Mouse (Mus musculus): ENCODE data around the gene Celf5. TPM values are rescaled to one million over a fixed set of nuclear protein-coding genes. Genes with fewer than 3 reads are reported as not detected.

Gene Celf5
- polyA plus RNA-seq, 1 experiment from 2014 or later: 9.7 TPM

- no peak for ATAC-seq (replicated peaks; ENCODE audit: low FRiP score)
- peaks cover 36% of the 10 kb centered on the region for H3K4me1 ChIP-seq (replicated peaks; ENCODE audit: control insufficient read depth, insufficient read depth, low read length)
- H3K27me3 ChIP-seq (ENCODE audit: control insufficient read depth, insufficient read depth, low read length): no peaks in the 10 kb centered on the region
- no peak for DNase-seq (ENCODE audit: low spot score)
- no peak overlapping the region for H3K4me3 ChIP-seq (ENCODE audit: low read depth, low read length)
- no peaks in the 10 kb centered on the region; the same call in 1 of the 2 replicates for H3K36me3 ChIP-seq (ENCODE audit: control insufficient read depth, insufficient read depth, low read length)
- 67% methylated on average over 17 of the region's 17 CpGs for whole genome bisulfite sequencing
- no peak overlapping the region for H3K4me2 ChIP-seq (ENCODE audit: low read depth, low read length, severe bottlenecking)
- peak overlapping the region; percentile 9; the same call in 1 of the 2 replicates for H3K27ac ChIP-seq (ENCODE audit: low read depth, low read length)
- H3K9me3 ChIP-seq (ENCODE audit: control insufficient read depth, low read length): no peaks in the 10 kb centered on the region
- H3K9ac ChIP-seq (ENCODE audit: low read length): no peak overlapping the region
Observed at GRCm38 (mm10) chr10:81415549-81416310, 66.8 kb downstream of the Celf5 start.

- Histone ChIP-seq H3K4me3 (ENCODE audit: low read depth, low read length) (no peak overlapping the region), H3K27me3 (ENCODE audit: control insufficient read depth, insufficient read depth, low read length) (no peaks in the 10 kb centered on the region), H3K4me2 (ENCODE audit: low read depth, low read length, severe bottlenecking) (no peak overlapping the region), H3K9me3 (ENCODE audit: control insufficient read depth, low read length) (no peaks in the 10 kb centered on the region), H3K36me3 (ENCODE audit: control insufficient read depth, insufficient read depth, low read length) (no peaks in the 10 kb centered on the region; the same call in 1 of the 2 replicates), H3K27ac (ENCODE audit: low read depth, low read length) (no peak overlapping the region), H3K9ac (ENCODE audit: low read length) (no peak overlapping the region; the same call in 1 of the 2 replicates), H3K4me1 (replicated peaks; ENCODE audit: control insufficient read depth, insufficient read depth, low read length) (peaks cover 36% of the 10 kb centered on the region)
- DNase-seq (ENCODE audit: low spot score) (no peak), ATAC-seq (replicated peaks; ENCODE audit: low FRiP score) (no peak)
- 81% methylated on average over 5 of the region's 5 CpGs for WGBS
Observed at GRCm38 (mm10) chr10:81415146-81415545, 67.4 kb downstream of the Celf5 start.

GRCm38 (mm10) chr10:81414682-81415081 is 67.8 kb downstream of the Celf5 start:
- Histone ChIP-seq H3K27me3 (ENCODE audit: control insufficient read depth, insufficient read depth, low read length) (no peaks in the 10 kb centered on the region), H3K9me3 (ENCODE audit: control insufficient read depth, low read length) (no peaks in the 10 kb centered on the region), H3K9ac (ENCODE audit: low read length) (no peak overlapping the region; the same call in 1 of the 2 replicates), H3K4me3 (ENCODE audit: low read depth, low read length) (no peak overlapping the region), H3K36me3 (ENCODE audit: control insufficient read depth, insufficient read depth, low read length) (no peaks in the 10 kb centered on the region; the same call in 1 of the 2 replicates), H3K4me1 (replicated peaks; ENCODE audit: control insufficient read depth, insufficient read depth, low read length) (peaks cover 38% of the 10 kb centered on the region), H3K27ac (ENCODE audit: low read depth, low read length) (no peak overlapping the region), H3K4me2 (ENCODE audit: low read depth, low read length, severe bottlenecking) (no peak overlapping the region)
- DNase-seq (ENCODE audit: low spot score) (peak; percentile 76), ATAC-seq (replicated peaks; ENCODE audit: low FRiP score) (no peak)

GRCm38 (mm10) chr10:81413310-81414261 is 68.9 kb downstream of the Celf5 start:
- H3K27ac ChIP-seq (ENCODE audit: low read depth, low read length): 0 out of 2 replicates have a peak overlapping the region, but pooled peaks have one; percentile 18
- H3K27me3 ChIP-seq (ENCODE audit: control insufficient read depth, insufficient read depth, low read length): peaks cover under 1% of the 10 kb centered on the region; the same call in 1 of the 2 replicates
- no peaks in the 10 kb centered on the region for H3K9me3 ChIP-seq (ENCODE audit: control insufficient read depth, low read length)
- H3K4me2 ChIP-seq (ENCODE audit: low read depth, low read length, severe bottlenecking): peak overlapping the region; percentile 40
- peak overlapping the region; percentile 12; the same call in 1 of the 2 replicates for H3K4me3 ChIP-seq (ENCODE audit: low read depth, low read length)
- ATAC-seq (replicated peaks; ENCODE audit: low FRiP score) (no peak), DNase-seq (ENCODE audit: low spot score) (peak; percentile 81)
- H3K9ac ChIP-seq (ENCODE audit: low read length): peak overlapping the region; percentile 53
- 28% methylated on average over 26 of the region's 26 CpGs for WGBS
- peaks cover 40% of the 10 kb centered on the region for H3K4me1 ChIP-seq (replicated peaks; ENCODE audit: control insufficient read depth, insufficient read depth, low read length)
- no peaks in the 10 kb centered on the region for H3K36me3 ChIP-seq (ENCODE audit: control insufficient read depth, insufficient read depth, low read length)

- Histone ChIP-seq H3K36me3 (ENCODE audit: control insufficient read depth, insufficient read depth, low read length) (no peaks in the 10 kb centered on the region), H3K9me3 (ENCODE audit: control insufficient read depth, low read length) (no peaks in the 10 kb centered on the region), H3K9ac (ENCODE audit: low read length) (no peak overlapping the region), H3K4me3 (ENCODE audit: low read depth, low read length) (no peak overlapping the region), H3K4me2 (ENCODE audit: low read depth, low read length, severe bottlenecking) (no peak overlapping the region), H3K27me3 (ENCODE audit: control insufficient read depth, insufficient read depth, low read length) (peaks cover 9% of the 10 kb centered on the region), H3K4me1 (replicated peaks; ENCODE audit: control insufficient read depth, insufficient read depth, low read length) (peaks cover 42% of the 10 kb centered on the region), H3K27ac (ENCODE audit: low read depth, low read length) (no peak overlapping the region)
- ATAC-seq (replicated peaks; ENCODE audit: low FRiP score): no peak
- 80% methylated on average over 16 of the region's 16 CpGs for WGBS
- DNase-seq (ENCODE audit: low spot score): no peak
Observed at GRCm38 (mm10) chr10:81412586-81413309, 69.8 kb downstream of the Celf5 start.

- Histone ChIP-seq H3K9me3 (ENCODE audit: control insufficient read depth, low read length) (no peaks in the 10 kb centered on the region), H3K9ac (ENCODE audit: low read length) (no peak overlapping the region; the same call in 1 of the 2 replicates), H3K27ac (ENCODE audit: low read depth, low read length) (peak overlapping the region; percentile 6; the same call in 1 of the 2 replicates), H3K4me2 (ENCODE audit: low read depth, low read length, severe bottlenecking) (no peak overlapping the region), H3K27me3 (ENCODE audit: control insufficient read depth, insufficient read depth, low read length) (peaks cover 19% of the 10 kb centered on the region), H3K4me1 (replicated peaks; ENCODE audit: control insufficient read depth, insufficient read depth, low read length) (peaks cover 35% of the 10 kb centered on the region), H3K36me3 (ENCODE audit: control insufficient read depth, insufficient read depth, low read length) (no peaks in the 10 kb centered on the region), H3K4me3 (ENCODE audit: low read depth, low read length) (no peak overlapping the region)
- 81% methylated on average over 18 of the region's 18 CpGs for WGBS
- ATAC-seq (replicated peaks; ENCODE audit: low FRiP score) (no peak), DNase-seq (ENCODE audit: low spot score) (no peak)
Observed at GRCm38 (mm10) chr10:81411471-81412400, 70.8 kb downstream of the Celf5 start.

GRCm38 (mm10) chr10:81410981-81411380 is 71.5 kb downstream of the Celf5 start:
- no peak for DNase-seq (ENCODE audit: low spot score)
- Histone ChIP-seq H3K9ac (ENCODE audit: low read length) (no peak overlapping the region), H3K36me3 (ENCODE audit: control insufficient read depth, insufficient read depth, low read length) (no peaks in the 10 kb centered on the region), H3K4me2 (ENCODE audit: low read depth, low read length, severe bottlenecking) (no peak overlapping the region), H3K27me3 (ENCODE audit: control insufficient read depth, insufficient read depth, low read length) (peaks cover 25% of the 10 kb centered on the region), H3K9me3 (ENCODE audit: control insufficient read depth, low read length) (no peaks in the 10 kb centered on the region), H3K4me1 (replicated peaks; ENCODE audit: control insufficient read depth, insufficient read depth, low read length) (peaks cover 31% of the 10 kb centered on the region), H3K4me3 (ENCODE audit: low read depth, low read length) (no peak overlapping the region), H3K27ac (ENCODE audit: low read depth, low read length) (no peak overlapping the region)
- no peak for ATAC-seq (replicated peaks; ENCODE audit: low FRiP score)
- WGBS: 83% methylated on average over 9 of the region's 9 CpGs
